Mouse (Mus musculus) CH12.LX (cell line): ENCODE measurements around the gene Mybphl. TPM values are rescaled to one million over a fixed set of nuclear protein-coding genes. Genes with fewer than 3 reads are reported as not detected.
A peak's percentile ranks its signal among the peaks of the same experiment; 100 is the strongest.

ENCODE experiments used
- DNase-seq: peaks from one replicate; pipeline ENCODE4 v3.0.0-alpha.2; 2013; ENCODE audit errors: extremely low read depth
- H3K27ac ChIP-seq: 2 replicates; pipeline ENCODE4 v1.5.1; 2012; ENCODE audit warnings: low read depth, mild to moderate bottlenecking, control low read depth, moderate library complexity; ENCODE audit not compliant: insufficient read depth
- H3K27me3 ChIP-seq: replicated peaks from 2 replicates; pipeline ENCODE3; 2012; ENCODE audit warnings: inconsistent platforms
- H3K36me3 ChIP-seq, 2 experiments: replicated peaks in 1 of 2; 2 replicates each; pipeline versions ENCODE3 to v1.6.1; 2012; ENCODE audit warnings: inconsistent platforms in 1 of 2, low read length in 1 of 2, mild to moderate bottlenecking in 1 of 2, mixed read lengths in 1 of 2, moderate library complexity in 1 of 2; ENCODE audit not compliant: control insufficient read depth in 1 of 2, insufficient read depth in 1 of 2
- H3K4me1 ChIP-seq, 2 experiments: 2 replicates each; pipeline ENCODE4 v1.6.1; 2012; ENCODE audit warnings: inconsistent platforms in 1 of 2, moderate library complexity in 1 of 2; ENCODE audit not compliant: insufficient read depth in 2 of 2, control insufficient read depth in 1 of 2
- H3K4me2 ChIP-seq: 2 replicates; pipeline ENCODE4 v1.6.1; 2012; ENCODE audit warnings: low read depth, mild to moderate bottlenecking, control low read depth; ENCODE audit not compliant: poor library complexity, insufficient read depth, severe bottlenecking
- H3K4me3 ChIP-seq, 3 experiments: fragments of 150-350 bp in 1 of 3; sonication (generic) in 1 of 3; replicated peaks in 1 of 3; 2 replicates each; pipeline versions ENCODE3 to v1.5.1; 2011 to 2012; ENCODE audit warnings: low read depth in 2 of 3, low read length in 2 of 3, mild to moderate bottlenecking in 2 of 3, moderate library complexity in 2 of 3, control low read depth in 1 of 3, improper control_type of control experiment in 1 of 3, inconsistent platforms in 1 of 3, mixed read lengths in 1 of 3; ENCODE audit not compliant: poor library complexity in 1 of 3
- H3K79me2 ChIP-seq: replicated peaks from 2 replicates; pipeline ENCODE4 v1.6.1; 2012; ENCODE audit warnings: mild to moderate bottlenecking, moderate library complexity; ENCODE audit not compliant: control insufficient read depth, poor library complexity, insufficient read depth, severe bottlenecking; ENCODE audit errors: extremely low read depth
- H3K9ac ChIP-seq: 2 replicates; pipeline ENCODE4 v1.6.1; 2012; ENCODE audit warnings: low read depth, mild to moderate bottlenecking, control low read depth, moderate library complexity; ENCODE audit not compliant: insufficient read depth
- H3K9me3 ChIP-seq: replicated peaks from 2 replicates; pipeline ENCODE3; 2012; ENCODE audit warnings: low read length, inconsistent platforms, mixed read lengths
- BHLHE40 ChIP-seq: IDR thresholded peaks from 2 replicates; pipeline ENCODE4 v1.6.1; 2011; ENCODE audit warnings: mild to moderate bottlenecking, low read depth, low read length, improper control_type of control experiment
- CHD2 ChIP-seq: IDR thresholded peaks from 2 replicates; pipeline ENCODE4 v1.6.1; 2011; ENCODE audit warnings: low read length, improper control_type of control experiment
- E2F4 ChIP-seq: IDR thresholded peaks from 2 replicates; pipeline ENCODE4 v1.6.1; 2011; ENCODE audit warnings: low read depth, low read length, improper control_type of control experiment; ENCODE audit not compliant: insufficient replicate concordance
- HCFC1 ChIP-seq: IDR thresholded peaks from 2 replicates; pipeline ENCODE4 v1.6.1; 2012; ENCODE audit warnings: low read depth, mild to moderate bottlenecking, inconsistent platforms, low read length, improper control_type of control experiment
- IRF4 ChIP-seq: IDR thresholded peaks from 2 replicates; pipeline ENCODE4 v1.6.1; 2014; ENCODE audit warnings: low read depth, mild to moderate bottlenecking, inconsistent platforms, low read length, improper control_type of control experiment
- JUN ChIP-seq: IDR thresholded peaks from 2 replicates; pipeline ENCODE4 v1.6.1; 2011; ENCODE audit warnings: low read depth, mild to moderate bottlenecking, low read length, improper control_type of control experiment, moderate library complexity; ENCODE audit not compliant: insufficient read depth
- KAT2A ChIP-seq: IDR thresholded peaks from 2 replicates; pipeline ENCODE4 v1.6.1; 2012; ENCODE audit warnings: low read length, improper control_type of control experiment, inconsistent platforms; ENCODE audit not compliant: insufficient replicate concordance
- MAFK ChIP-seq: IDR thresholded peaks from 2 replicates; pipeline ENCODE4 v1.6.1; 2011; ENCODE audit warnings: low read length, improper control_type of control experiment; ENCODE audit not compliant: insufficient replicate concordance
- MAX ChIP-seq: IDR thresholded peaks from 2 replicates; pipeline ENCODE4 v1.6.1; 2011; ENCODE audit warnings: low read length, improper control_type of control experiment
- MAZ ChIP-seq: IDR thresholded peaks from 2 replicates; pipeline ENCODE4 v1.6.1; 2012; ENCODE audit warnings: low read depth, mild to moderate bottlenecking, inconsistent platforms, low read length, improper control_type of control experiment, moderate library complexity
- MEF2A ChIP-seq: IDR thresholded peaks from 2 replicates; pipeline ENCODE4 v1.6.1; 2014; ENCODE audit warnings: low read depth, mild to moderate bottlenecking, inconsistent platforms, low read length, improper control_type of control experiment, borderline replicate concordance
- MXI1 ChIP-seq: IDR thresholded peaks from 2 replicates; pipeline ENCODE4 v1.6.1; 2011; ENCODE audit warnings: mild to moderate bottlenecking, low read depth, low read length, improper control_type of control experiment
- NELFE ChIP-seq: IDR thresholded peaks from 2 replicates; pipeline ENCODE4 v1.6.1; 2011; ENCODE audit warnings: low read depth, low read length, improper control_type of control experiment
- PAX5 ChIP-seq: IDR thresholded peaks from 2 replicates; pipeline ENCODE4 v1.6.1; 2012; ENCODE audit warnings: low read length, inconsistent platforms, mixed read lengths
- POLR2A ChIP-seq: IDR thresholded peaks from 2 replicates; pipeline ENCODE4 v1.6.1; 2011; ENCODE audit warnings: low read depth, mild to moderate bottlenecking, improper control_type of control experiment, low read length
- POLR2AphosphoS2 ChIP-seq: IDR thresholded peaks from 2 replicates; pipeline ENCODE4 v1.6.1; 2011; ENCODE audit warnings: low read depth, low read length, improper control_type of control experiment
- SIN3A ChIP-seq: IDR thresholded peaks from 2 replicates; pipeline ENCODE4 v1.6.1; 2012; ENCODE audit warnings: low read length, improper control_type of control experiment, inconsistent platforms
- SMC3 ChIP-seq: IDR thresholded peaks from 2 replicates; pipeline ENCODE4 v1.6.1; 2011; ENCODE audit warnings: low read depth, low read length, improper control_type of control experiment
- TCF12 ChIP-seq: IDR thresholded peaks from 2 replicates; pipeline ENCODE4 v1.6.1; 2014; ENCODE audit warnings: low read depth, mild to moderate bottlenecking, inconsistent platforms, low read length, improper control_type of control experiment
- UBTF ChIP-seq: IDR thresholded peaks from 2 replicates; pipeline ENCODE4 v1.6.1; 2012; ENCODE audit warnings: low read depth, mild to moderate bottlenecking, inconsistent platforms, low read length, improper control_type of control experiment, moderate library complexity
- ZC3H11A ChIP-seq: IDR thresholded peaks from 2 replicates; pipeline ENCODE4 v1.6.1; 2012; ENCODE audit warnings: low read depth, mild to moderate bottlenecking, inconsistent platforms, low read length, improper control_type of control experiment
- ZKSCAN1 ChIP-seq: IDR thresholded peaks from 2 replicates; pipeline ENCODE4 v1.6.1; 2012; ENCODE audit warnings: low read depth, inconsistent platforms, low read length, improper control_type of control experiment, borderline replicate concordance
- ZMIZ1 ChIP-seq: IDR thresholded peaks from 2 replicates; pipeline ENCODE4 v1.6.1; 2012; ENCODE audit warnings: low read depth, mild to moderate bottlenecking, inconsistent platforms, low read length, improper control_type of control experiment
- dilution Hi-C: fragments of 300-500 bp; cut with MboI; formaldehyde crosslinking; loops from 2 replicates; pipeline ENCODE4 v1.14.3; 2020; ENCODE audit warnings: low sequenced_read_pairs; ENCODE audit not compliant: extremely low pct_unique_long_range_greater_than_20kb, extremely low pct_ligation_motif_present
- in situ Hi-C: fragments of 300-500 bp; cut with MboI; formaldehyde crosslinking; loops from 3 replicates; pipeline ENCODE4 v1.14.3; 2019; ENCODE audit warnings: low sequenced_read_pairs, low pct_ligation_motif_present, low pct_unique_long_range_greater_than_20kb, mixed read lengths
- polyA plus RNA-seq: library from polyadenylated mRNA; unstranded; fragments of >175 nt; gene quantifications from 2 replicates; pipeline ENCODE4 v1.2.1, GENCODE M21; 2012; ENCODE audit warnings: low read depth; ENCODE audit not compliant: insufficient read length
- total RNA-seq, 2 experiments: library from RNA; depleted of rRNA; stranded (reverse); fragments of 300-350 nt in 1 of 2; fragments of >200 nt in 1 of 2; gene quantifications; 2 replicates each; pipeline ENCODE4 v1.2.3; 2012 to 2014

The Mybphl gene
- total and polyA plus RNA-seq, 3 experiments: not detected

DNA sequence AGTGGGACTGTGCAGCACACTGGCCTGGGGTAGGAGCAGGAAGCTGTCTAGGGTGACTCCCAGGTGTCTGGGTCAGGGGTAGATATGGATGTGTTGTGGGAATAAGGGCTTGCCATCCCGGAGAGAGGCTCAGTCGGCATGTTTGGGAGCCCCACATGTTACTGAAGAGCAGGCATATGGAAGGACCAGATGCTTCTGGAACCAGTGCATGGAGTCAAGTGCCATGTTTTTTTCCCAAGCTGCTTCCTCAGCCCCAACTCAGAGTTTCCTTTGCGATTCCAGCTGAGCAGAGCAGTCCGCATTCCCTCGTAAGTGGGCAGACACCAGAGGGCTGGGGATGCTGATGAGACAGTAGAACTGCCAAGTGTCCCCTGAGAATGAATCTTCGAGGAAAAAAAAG is 58.3 kb downstream of the Mybphl start:
- Histone ChIP-seq H3K27me3 (no peaks in the 10 kb centered on the region), H3K4me1 (peaks cover 0 to 5% of the 10 kb centered on the region in 2 experiments; a peak in 3 of 4 replicates), H3K9me3 (no peaks in the 10 kb centered on the region), H3K9ac (no peak overlapping the region), H3K4me2 (no peak overlapping the region), H3K4me3 (no peak overlapping the region), H3K79me2 (no peaks in the 10 kb centered on the region), H3K27ac (no peak overlapping the region), H3K36me3 (peaks cover 30 to 50% of the 10 kb centered on the region in 2 experiments)
- no peak for DNase-seq
- TF ChIP-seq ZKSCAN1 (no peak), MAFK (no peak), IRF4 (no peak), MEF2A (no peak), UBTF (no peak), JUN (no peak), NELFE (no peak), ZC3H11A (no peak), MAZ (no peak), SMC3 (no peak), PAX5 (no peak), CHD2 (no peak), BHLHE40 (no peak), KAT2A (no peak), MXI1 (no peak), HCFC1 (no peak), E2F4 (no peak), SIN3A (no peak), MAX (no peak)
- in situ Hi-C loops (loop anchor here (25.0 kb wide), 1 partner anchor 364 kb away; no protein-coding TSS in a partner anchor), dilution Hi-C loops (no loop called here)

DNA sequence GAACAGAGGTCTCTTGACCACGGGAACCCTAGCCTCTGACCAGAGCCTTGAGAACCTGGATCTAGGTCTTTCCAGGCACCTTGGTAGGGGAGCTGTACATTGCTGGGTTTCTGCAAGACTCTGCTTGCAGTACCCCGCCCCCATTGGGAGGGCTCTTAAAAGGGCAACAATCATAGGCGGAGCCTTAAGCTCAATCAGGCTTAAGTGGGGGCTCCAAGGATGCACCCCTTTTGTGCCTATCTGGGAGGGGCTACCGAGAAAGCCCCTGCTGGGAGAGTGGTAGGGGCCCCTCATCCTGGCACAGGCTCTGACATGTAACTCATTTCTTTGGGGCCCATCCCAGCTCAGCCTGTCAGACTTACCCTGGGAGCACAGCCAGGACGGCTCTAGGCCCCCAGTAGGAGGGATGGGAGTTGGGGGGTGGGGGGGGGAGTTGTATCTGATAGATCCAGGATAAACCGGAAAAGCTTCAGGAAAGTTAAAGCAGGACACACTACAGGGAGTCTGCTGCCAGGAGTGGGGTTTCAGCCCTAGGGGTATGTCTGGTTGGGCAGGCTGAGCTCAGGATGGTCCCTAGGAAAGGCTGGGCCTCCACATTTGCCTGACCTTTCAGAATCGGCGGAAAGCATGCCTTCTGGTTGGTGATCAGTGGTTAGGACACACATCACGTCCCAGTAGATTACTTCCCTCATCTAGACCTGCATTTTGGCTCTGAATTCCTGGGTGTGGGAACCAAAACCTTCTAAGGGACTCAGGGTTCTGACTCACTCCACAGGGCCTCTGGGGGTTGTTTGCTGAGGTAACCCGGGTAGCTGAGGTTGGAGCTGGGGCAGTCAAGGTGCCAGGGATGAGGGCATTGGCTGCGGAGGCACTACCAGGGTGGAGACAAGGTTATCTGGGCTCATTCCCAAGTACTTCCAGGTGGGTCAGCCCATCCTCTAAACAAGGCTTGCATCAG is 59.4 kb downstream of the Mybphl start:
- H3K4me1 ChIP-seq: no peaks in the 10 kb centered on the region; a peak in 1 of 4 replicates
- H3K27me3 ChIP-seq: no peaks in the 10 kb centered on the region
- H3K4me2 ChIP-seq: no peak overlapping the region
- no peaks in the 10 kb centered on the region for H3K9me3 ChIP-seq
- no peak for TF ChIP-seq TCF12
- peak; percentile 61 for TF ChIP-seq ZMIZ1
- TF ChIP-seq POLR2AphosphoS2: peak; percentile 54; the same call in 1 of the 2 replicates
- no peak for TF ChIP-seq MAZ
- 0 out of 2 replicates have a peak, but pooled peaks have one; percentile 13 for TF ChIP-seq NELFE
- TF ChIP-seq BHLHE40: no peak
- peak; percentile 21; the same call in 1 of the 2 replicates for TF ChIP-seq POLR2A
- no peak for TF ChIP-seq MEF2A
- TF ChIP-seq, all 38 proteins: peak for 4
- no peak for DNase-seq
- no peak overlapping the region for H3K9ac ChIP-seq
- in situ Hi-C loops (loop anchor here (25.0 kb wide), 1 partner anchor 363 kb away; no protein-coding TSS in a partner anchor), dilution Hi-C loops (no loop called here)
- 0 out of 2 replicates have a peak, but pooled peaks cover 1% of the 10 kb centered on the region for H3K79me2 ChIP-seq
- no peak overlapping the region for H3K27ac ChIP-seq
- peaks cover 41 to 61% of the 10 kb centered on the region in 2 experiments for H3K36me3 ChIP-seq
- no peak overlapping the region for H3K4me3 ChIP-seq
